Mouse (Mus musculus): Measurements from ENCODE around the gene Myh3.

Myh3 gene

GRCm38 (mm10) chr11:67078000-67078399, at the start of gene Myh3:
Gene Myh3 (plus strand): TSS chr11:67078300.
- DNase-seq, result no peak

GRCm38 (mm10) chr11:67030904-67031602, 47.0 kb upstream of the Myh3 start:
- DNase-seq, result no peak

GRCm38 (mm10) chr11:67031603-67031915, 46.5 kb upstream of the Myh3 start:
- no peak for DNase-seq

GRCm38 (mm10) chr11:67034775-67035485, 43.2 kb upstream of the Myh3 start:
- DNase-seq, result no peak

GRCm38 (mm10) chr11:67036229-67036628, 41.9 kb upstream of the Myh3 start:
- DNase-seq, result no peak

GRCm38 (mm10) chr11:67036892-67037291, 41.2 kb upstream of the Myh3 start:
- DNase-seq, result no peak

GRCm38 (mm10) chr11:67039799-67040198, 38.3 kb upstream of the Myh3 start:
- no peak for DNase-seq

- no peak for DNase-seq
These were observed 37.6 kb upstream of the Myh3 start for GRCm38 (mm10) chr11:67040483-67040882.

- DNase-seq, result no peak
These were observed 35.1 kb upstream of the Myh3 start for GRCm38 (mm10) chr11:67043007-67043406.

GRCm38 (mm10) chr11:67044959-67045358, 33.1 kb upstream of the Myh3 start:
- no peak for DNase-seq

- DNase-seq, result no peak
These were observed 30.9 kb upstream of the Myh3 start for GRCm38 (mm10) chr11:67047199-67047598.

GRCm38 (mm10) chr11:67048496-67048895, 29.6 kb upstream of the Myh3 start:
- DNase-seq, result no peak

- no peak for DNase-seq
These were observed 28.8 kb upstream of the Myh3 start for GRCm38 (mm10) chr11:67049256-67049655.

GRCm38 (mm10) chr11:67051676-67052320, 26.3 kb upstream of the Myh3 start:
- no peak for DNase-seq

GRCm38 (mm10) chr11:67052321-67052952, 25.7 kb upstream of the Myh3 start, which contains the start of the genes Adprm and Sco1:
Gene Adprm (minus strand): TSS chr11:67052594.
Gene Sco1 (plus strand): TSS chr11:67052670.
- DNase-seq, result peak; percentile 70 to 79

GRCm38 (mm10) chr11:67054754-67055365, 23.2 kb upstream of the Myh3 start:
- DNase-seq, result no peak

- DNase-seq, result no peak
These were observed 16.8 kb upstream of the Myh3 start for GRCm38 (mm10) chr11:67061311-67061710.

- no peak for DNase-seq
These were observed 15.4 kb upstream of the Myh3 start for GRCm38 (mm10) chr11:67062726-67063125.

- no peak for DNase-seq
These were observed 10.4 kb upstream of the Myh3 start for GRCm38 (mm10) chr11:67067741-67068140.

- no peak for DNase-seq
These were observed 5.4 kb upstream of the Myh3 start for GRCm38 (mm10) chr11:67072615-67073130.

GRCm38 (mm10) chr11:67075036-67075435, 3.1 kb upstream of the Myh3 start:
- DNase-seq, result no peak

- DNase-seq, result no peak
These were observed 1.3 kb upstream of the Myh3 start for GRCm38 (mm10) chr11:67076781-67077180.

- DNase-seq, result no peak
These were observed 665 bp upstream of the Myh3 start for GRCm38 (mm10) chr11:67077435-67077834.
